Comparison of ENCODE assay signal across 28 mouse cellular contexts in the genomic region with DNA sequence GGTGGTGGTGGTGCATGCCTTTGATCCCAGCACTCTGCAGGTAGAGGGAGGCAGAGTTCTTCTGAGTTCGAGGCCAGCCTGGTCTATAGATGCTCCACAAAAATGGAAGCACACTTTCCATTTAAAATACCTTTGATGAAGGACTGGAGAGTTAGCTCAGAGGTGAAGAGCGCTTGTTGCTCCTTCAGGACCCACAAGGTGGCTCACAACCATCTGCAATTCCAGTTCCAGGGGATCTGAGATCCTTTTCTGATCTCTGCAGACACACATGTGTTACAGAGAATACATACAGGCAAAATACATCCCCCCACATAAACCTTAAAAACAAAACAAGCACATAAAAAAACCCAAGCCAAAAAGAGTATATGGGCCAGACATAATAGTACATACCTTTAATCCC. TPM values are rescaled to one million over a fixed set of nuclear protein-coding genes. Genes with fewer than 3 reads are reported as not detected.
DNase-seq lines count a peak whose midpoint lies in the region; ATAC-seq and TF ChIP-seq lines count a peak whose summit lies in the region.
"Had no signal": no experiment of that assay in that cellular context is flagged by ENCODE, and none has a peak within 500 bp of the region (broad histone marks: within the 10 kb centered on the region; RNA-seq: fewer than 3 reads in every experiment).

No protein-coding gene starts in this region.

- H3K4me2 ChIP-seq in kidney, postnatal 0 days (ENCODE audit: low read length) = no peak overlapping the region
- H3K4me2 ChIP-seq: embryonic facial prominence, embryonic 13.5 days; forebrain, embryonic 12.5 days; intestine, embryonic 15.5 days; limb, embryonic 12.5 days; lung, embryonic 14.5 days; neural tube, embryonic 12.5 days had no signal

- H3K36me3 ChIP-seq in kidney, postnatal 0 days (ENCODE audit: insufficient read depth, low read length) = no peaks in the 10 kb centered on the region
- H3K36me3 ChIP-seq: embryonic facial prominence, embryonic 13.5 days; forebrain, embryonic 12.5 days; intestine, embryonic 15.5 days; limb, embryonic 12.5 days; liver, embryonic 15.5 days; neural tube, embryonic 12.5 days; stomach, embryonic 15.5 days had no signal

- no peak overlapping the region for H3K4me3 ChIP-seq in kidney, postnatal 0 days (replicated peaks; ENCODE audit: low read depth, low read length)
- H3K4me3 ChIP-seq: embryonic facial prominence, embryonic 13.5 days; forebrain, embryonic 12.5 days; intestine, embryonic 15.5 days; layer of hippocampus, adult 2 months; left cerebral cortex, adult 2 months; limb, embryonic 12.5 days; liver, embryonic 15.5 days; myocyte; neural tube, embryonic 12.5 days; stomach, embryonic 15.5 days had no signal

- H3K4me1 ChIP-seq in kidney, postnatal 0 days (replicated peaks; ENCODE audit: insufficient read depth, low read length) = peaks cover 9% of the 10 kb centered on the region; the same call in 1 of the 2 replicates

- 59% methylated on average over 2 of the region's 2 CpGs for WGBS in kidney, postnatal 0 days

- H3K27me3 ChIP-seq in kidney, postnatal 0 days (ENCODE audit: insufficient read depth, low read length) = no peaks in the 10 kb centered on the region
- H3K27me3 ChIP-seq: embryonic facial prominence, embryonic 13.5 days; forebrain, embryonic 12.5 days; intestine, embryonic 15.5 days; limb, embryonic 12.5 days; neural tube, embryonic 12.5 days; stomach, embryonic 15.5 days had no signal

- H3K9ac ChIP-seq in kidney, postnatal 0 days (ENCODE audit: low read depth, low read length) = no peak overlapping the region
- H3K9ac ChIP-seq: embryonic facial prominence, embryonic 13.5 days; forebrain, embryonic 12.5 days; intestine, embryonic 15.5 days; limb, embryonic 12.5 days; liver, embryonic 15.5 days; lung, embryonic 14.5 days; neural tube, embryonic 12.5 days; stomach, embryonic 15.5 days had no signal

- TF ChIP-seq CTCF in kidney, postnatal 0 days (IDR thresholded peaks at IDR 0.05; ENCODE audit: low read depth) = peak; percentile 41; the same call in 1 of the 2 replicates

- peak; percentile 22 for DNase-seq in embryo, embryonic 10.5 days (ENCODE audit: low spot score)
- no peak for DNase-seq in embryo, embryonic 9.5 days (ENCODE audit: extremely low spot score)
- DNase-seq in kidney, postnatal 0 days (ENCODE audit: low spot score) = no peak
- DNase-seq in kidney, adult 9 months = no peak
- peak; percentile 17 for DNase-seq in retina, postnatal 1 day
- DNase-seq in retina, embryonic 14.5 days (ENCODE audit: low spot score) = no peak
- DNase-seq in kidney, postnatal 25 days = no peak
- DNase-seq: adrenal gland, postnatal 25 days; cerebellum, adult 2 months; cerebellum, postnatal 14 days; gastrocnemius, postnatal 14 days; heart, postnatal 14 days; kidney, postnatal 36 days; lung, embryonic 14.5 days; right cerebral cortex, postnatal 14 days; thymus, postnatal 14 days had no signal

- no peak for ATAC-seq in kidney, postnatal 0 days (replicated peaks; ENCODE audit: low FRiP score, low read depth)
- ATAC-seq: hindbrain, embryonic 16.5 days; intestine, embryonic 15.5 days; midbrain, embryonic 16.5 days had no signal

- H3K9me3 ChIP-seq in kidney, postnatal 0 days (replicated peaks; ENCODE audit: low read length) = no peaks in the 10 kb centered on the region
- H3K9me3 ChIP-seq: embryonic facial prominence, embryonic 13.5 days; forebrain, embryonic 12.5 days; intestine, embryonic 15.5 days; limb, embryonic 12.5 days; liver, embryonic 15.5 days; neural tube, embryonic 12.5 days; stomach, embryonic 15.5 days had no signal

- no peak overlapping the region for H3K27ac ChIP-seq in kidney, postnatal 0 days
- H3K27ac ChIP-seq: embryonic facial prominence, embryonic 13.5 days; intestine, embryonic 15.5 days; layer of hippocampus, adult 2 months; left cerebral cortex, adult 2 months; limb, embryonic 12.5 days; neural tube, embryonic 12.5 days; stomach, embryonic 15.5 days had no signal

RNA-seq across cellular contexts. Expression of a gene that starts 2.4 kb away (rescaled TPM):
- 121 and 130 TPM in 2 replicates for polyA plus RNA-seq in kidney, postnatal 0 days (2015; fragmentation: Nextera tagmentation; extraction: Ambion mirVana)

RNA-seq across cellular contexts. Expression of a gene that starts 23.9 kb away (rescaled TPM):
- 13.8 and 15.2 TPM in 2 replicates for polyA plus RNA-seq in kidney, postnatal 0 days (2015; fragmentation: Nextera tagmentation; extraction: Ambion mirVana)

Comparison
In these comparisons a context has a peak if more than half of its experiments do, and no peak if none do; other contexts are left out.
1. DNase-seq: peak in embryo, embryonic 10.5 days (single experiment) and retina, postnatal 1 day (single experiment); none in embryo, embryonic 9.5 days (single experiment), kidney, postnatal 0 days (single experiment), kidney, adult 9 months (single experiment), retina, embryonic 14.5 days (single experiment) and kidney, postnatal 25 days (0 of 2).